Mouse (Mus musculus) B cell, adult 67 days (primary cell): ENCODE measurements around the gene Gm14548. TPM values are rescaled to one million over a fixed set of nuclear protein-coding genes. Genes with fewer than 3 reads are reported as not detected.

ENCODE experiments used
- total RNA-seq, 2 experiments: library from RNA; stranded (reverse); gene quantifications; 4 replicates each; pipeline ENCODE4 v1.2.4; 2023

The Gm14548 gene
- total RNA-seq: 1 to 10 TPM; 7.0 to 8.0 TPM

DNA sequence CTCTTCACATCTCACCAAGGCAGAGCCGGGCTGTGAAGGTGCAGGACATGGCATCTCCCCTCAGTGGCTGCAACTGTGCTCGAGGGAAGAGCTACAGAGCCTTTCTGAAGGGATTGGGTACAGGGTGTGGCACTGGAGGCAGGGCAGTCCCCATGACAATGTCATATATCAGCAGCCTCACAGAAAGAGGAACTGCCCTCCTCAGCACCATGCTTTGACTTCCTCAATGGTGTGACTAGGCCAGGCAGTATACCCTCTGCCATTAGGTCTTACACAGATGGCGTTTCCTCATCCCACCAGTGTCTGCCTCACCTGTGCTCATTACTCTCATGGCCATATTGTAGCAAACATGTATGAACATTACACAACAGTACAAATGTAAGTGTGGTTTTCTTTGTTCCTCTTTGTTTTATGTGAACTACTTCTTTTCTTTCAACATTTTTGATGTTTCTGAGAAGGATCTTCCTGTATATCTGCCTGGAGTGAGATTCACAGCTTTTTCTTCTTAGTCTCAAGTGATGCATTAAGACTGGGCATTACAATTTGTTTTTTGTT is at the start of gene Gm14548:
TSS of gene Gm14548 (minus strand) at position 85 of the 555 bp plus-strand sequence.

DNA sequence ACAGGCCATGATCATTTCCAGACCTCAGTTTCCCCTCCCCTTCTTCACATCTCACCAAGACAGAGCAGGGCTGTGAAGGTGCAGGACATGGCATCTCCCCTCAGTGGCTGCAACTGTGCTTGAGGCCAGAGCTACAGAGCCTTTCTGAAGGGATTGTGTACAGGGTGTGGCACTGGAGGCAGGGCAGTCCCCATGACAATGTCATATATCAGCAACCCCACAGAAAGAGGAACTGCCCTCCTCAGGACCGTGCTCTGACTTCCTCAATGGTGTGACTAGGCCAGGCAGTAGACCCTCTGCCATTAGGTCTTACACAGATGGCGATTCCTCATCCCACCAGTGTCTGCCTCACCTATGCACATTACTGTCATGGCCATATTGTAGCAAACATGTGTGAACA is 17.5 kb upstream of the Gm14548 start, which contains the start of gene Lilra6:
TSS of gene Lilra6 (minus strand) at position 117 of the 400 bp plus-strand sequence.

DNA sequence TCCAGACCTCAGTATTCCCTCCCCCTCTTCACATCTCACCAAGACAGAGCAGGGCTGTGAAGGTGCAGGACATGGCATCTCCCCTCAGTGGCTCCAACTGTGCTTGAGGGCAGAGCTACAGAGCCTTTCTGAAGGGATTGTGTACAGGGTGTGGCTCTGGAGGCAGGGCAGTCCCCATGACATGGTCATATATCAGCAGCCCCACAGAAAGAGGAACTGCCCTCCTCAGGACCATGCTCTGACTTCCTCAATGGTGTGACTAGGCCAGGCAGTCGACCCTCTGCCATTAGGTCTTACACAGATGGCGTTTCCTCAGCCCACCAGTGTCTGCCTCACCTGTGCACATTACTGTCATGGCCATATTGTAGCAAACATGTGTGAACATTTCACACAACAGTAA is 53.0 kb downstream of the Gm14548 start, which contains the start of gene Pira2:
TSS of gene Pira2 (minus strand) at position 101 of the 400 bp plus-strand sequence.

Other genes with a start within 250 kb of the Gm14548 start
- gene Leng1, start 232.3 kb downstream of the Gm14548 start, total RNA-seq: 10 to 100 TPM; 10.8 to 11.4 TPM
- 10 to 100 TPM in 1 of 2 experiments, 1 to 10 TPM in 1; 7.6 to 11.1 TPM for gene Tmc4, start 220.6 kb downstream of the Gm14548 start, total RNA-seq
- gene Tsen34, start 205.3 kb downstream of the Gm14548 start, total RNA-seq: 10 to 100 TPM; 34.0 to 43.8 TPM
- 10 to 100 TPM; 67.2 to 71.9 TPM for gene Mboat7, start 204.6 kb downstream of the Gm14548 start, total RNA-seq
- gene Rps9, start 194.1 kb downstream of the Gm14548 start, total RNA-seq: 1,000 to 10,000 TPM; 1,992 to 2,030 TPM
- 10 to 100 TPM; 34.6 to 37.2 TPM for gene Pirb, start 177.7 kb downstream of the Gm14548 start, total RNA-seq
- gene Gm15448, start 72.4 kb downstream of the Gm14548 start, total RNA-seq: 1 to 10 TPM; 6.4 to 6.7 TPM
- 10 to 100 TPM in 1 of 2 experiments, 1 to 10 TPM in 1; 9.2 to 11.3 TPM for gene Pira2, start 53.1 kb downstream of the Gm14548 start, total RNA-seq
- 1 to 10 TPM; 6.3 to 7.4 TPM for gene Lilra6, start 17.4 kb upstream of the Gm14548 start, total RNA-seq
- 10 to 100 TPM in 1 of 2 experiments, 1 to 10 TPM in 1; 7.1 to 10.8 TPM for gene Lair1, start 165.1 kb upstream of the Gm14548 start, total RNA-seq
- gene Ttyh1, start 221.3 kb upstream of the Gm14548 start, total RNA-seq: not detected
- gene Leng8, start 238.9 kb upstream of the Gm14548 start, total RNA-seq: 100 to 1,000 TPM; 411 to 446 TPM